Mouse (Mus musculus): ENCODE measurements around the gene Luc7l2. TPM values are rescaled to one million over a fixed set of nuclear protein-coding genes. Genes with fewer than 3 reads are reported as not detected.
A peak's percentile ranks its signal among the peaks of the same experiment; 100 is the strongest.

Luc7l2 gene
- polyA plus RNA-seq, 1 experiment from 2014 or later: 46.2 TPM

DNA sequence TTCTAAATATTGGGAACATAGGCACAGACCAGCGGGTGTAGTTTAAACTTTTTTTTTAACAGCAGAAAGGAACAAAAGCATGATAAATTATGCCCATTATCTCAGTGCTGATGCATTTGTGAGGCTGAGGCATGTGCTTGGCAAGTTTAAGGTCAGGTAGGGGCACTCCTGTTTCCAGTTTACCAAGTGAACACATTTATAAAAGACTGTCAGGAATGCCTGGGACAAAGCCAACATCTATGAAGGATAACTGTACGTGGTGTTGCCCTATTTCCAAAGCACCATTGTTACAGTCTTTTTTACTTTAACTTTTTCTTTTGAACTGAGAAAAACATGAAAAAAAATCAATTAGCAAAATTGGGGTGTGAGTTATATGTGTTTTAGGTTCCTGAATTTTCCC lies 58.8 kb downstream of the Luc7l2 start:
- WGBS: 83% methylated on average over 2 of the region's 2 CpGs
- H3K36me3 ChIP-seq (ENCODE audit: control insufficient read depth, insufficient read depth, low read length): peaks cover 15% of the 10 kb centered on the region; the same call in 1 of the 2 replicates

DNA sequence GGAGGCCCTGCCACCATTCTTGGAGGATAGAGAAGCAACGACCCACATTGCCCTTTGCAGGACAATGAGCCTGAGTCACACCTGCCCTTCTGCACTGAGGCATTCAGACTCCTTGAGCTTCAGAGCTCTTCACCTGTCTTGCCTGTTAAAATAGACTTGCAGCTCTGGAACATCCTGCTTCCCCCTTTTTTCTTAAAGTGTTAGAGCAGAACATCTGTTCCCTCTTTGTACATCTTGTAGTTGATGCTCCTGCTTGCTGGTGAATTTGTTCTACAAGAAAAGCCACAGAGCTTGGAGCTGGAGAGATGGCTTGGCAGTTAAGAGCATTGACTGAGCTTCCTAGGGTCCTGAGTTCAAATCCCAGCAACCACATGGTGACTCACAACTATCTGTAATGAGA lies 71.3 kb downstream of the Luc7l2 start:
- Histone ChIP-seq H3K36me3 (ENCODE audit: control insufficient read depth, insufficient read depth, low read length) (peaks cover 16% of the 10 kb centered on the region), H3K27ac (ENCODE audit: low read depth, low read length) (0 out of 2 replicates have a peak overlapping the region, but pooled peaks have one; percentile 13)
- WGBS: 74% methylated on average over 1 of the region's 1 CpGs

More for the DNA sequence above, 58.8 kb downstream of the Luc7l2 start:
- Histone ChIP-seq H3K4me2 (no peak overlapping the region), H3K27me3 (replicated peaks; ENCODE audit: control insufficient read depth, insufficient read depth, low read length) (no peaks in the 10 kb centered on the region), H3K9me3 (ENCODE audit: control insufficient read depth, low read length) (no peaks in the 10 kb centered on the region), H3K4me1 (replicated peaks; ENCODE audit: control insufficient read depth, insufficient read depth, low read length) (no peaks in the 10 kb centered on the region), H3K4me3 (ENCODE audit: low read depth, low read length) (no peak overlapping the region), H3K9ac (ENCODE audit: low read depth, low read length) (no peak overlapping the region), H3K27ac (ENCODE audit: low read depth, low read length) (no peak overlapping the region)
- DNase-seq (ENCODE audit: low spot score) (no peak), ATAC-seq (replicated peaks; ENCODE audit: low FRiP score) (no peak)

DNA sequence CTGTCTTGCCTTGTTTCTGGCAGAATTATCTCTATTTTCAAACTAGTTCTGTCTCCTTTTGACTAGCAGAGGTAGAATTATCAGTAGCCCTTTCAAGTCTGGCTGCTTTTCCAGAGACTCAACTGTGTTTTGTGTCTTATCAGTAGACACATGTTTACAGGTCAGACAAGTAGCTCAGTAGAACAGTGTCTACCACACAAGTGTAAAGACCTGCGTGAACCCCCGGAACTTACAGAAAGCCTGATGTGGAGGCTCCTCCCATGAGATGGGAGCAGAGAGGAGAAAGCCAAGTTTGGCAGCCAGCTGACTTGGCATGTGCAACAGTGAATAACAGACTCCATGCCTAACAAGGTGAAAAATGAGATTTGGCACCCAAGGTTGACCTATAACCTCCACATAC lies 72.3 kb downstream of the Luc7l2 start:
- ATAC-seq (replicated peaks; ENCODE audit: low FRiP score) (peak; percentile 90), DNase-seq (ENCODE audit: low spot score) (no peak)
- no peaks in the 10 kb centered on the region for H3K9me3 ChIP-seq (ENCODE audit: control insufficient read depth, low read length)
- no peaks in the 10 kb centered on the region for H3K27me3 ChIP-seq (replicated peaks; ENCODE audit: control insufficient read depth, insufficient read depth, low read length)
- H3K9ac ChIP-seq (ENCODE audit: low read depth, low read length): no peak overlapping the region
- H3K4me1 ChIP-seq (replicated peaks; ENCODE audit: control insufficient read depth, insufficient read depth, low read length): peaks cover 6% of the 10 kb centered on the region
- no peak overlapping the region for H3K4me2 ChIP-seq
- peaks cover 8% of the 10 kb centered on the region; the same call in 1 of the 2 replicates for H3K36me3 ChIP-seq (ENCODE audit: control insufficient read depth, insufficient read depth, low read length)
- peak overlapping the region; percentile 58; the same call in 1 of the 2 replicates for H3K27ac ChIP-seq (ENCODE audit: low read depth, low read length)
- 32% methylated on average over 2 of the region's 2 CpGs for WGBS
- H3K4me3 ChIP-seq (ENCODE audit: low read depth, low read length): no peak overlapping the region

More for the DNA sequence above, 71.3 kb downstream of the Luc7l2 start:
- H3K9ac ChIP-seq (ENCODE audit: low read depth, low read length): no peak overlapping the region
- no peak overlapping the region for H3K4me2 ChIP-seq
- no peak overlapping the region for H3K4me3 ChIP-seq (ENCODE audit: low read depth, low read length)
- H3K27me3 ChIP-seq (replicated peaks; ENCODE audit: control insufficient read depth, insufficient read depth, low read length): no peaks in the 10 kb centered on the region
- H3K4me1 ChIP-seq (replicated peaks; ENCODE audit: control insufficient read depth, insufficient read depth, low read length): peaks cover 6% of the 10 kb centered on the region
- DNase-seq (ENCODE audit: low spot score) (no peak), ATAC-seq (replicated peaks; ENCODE audit: low FRiP score) (no peak)
- H3K9me3 ChIP-seq (ENCODE audit: control insufficient read depth, low read length): no peaks in the 10 kb centered on the region

DNA sequence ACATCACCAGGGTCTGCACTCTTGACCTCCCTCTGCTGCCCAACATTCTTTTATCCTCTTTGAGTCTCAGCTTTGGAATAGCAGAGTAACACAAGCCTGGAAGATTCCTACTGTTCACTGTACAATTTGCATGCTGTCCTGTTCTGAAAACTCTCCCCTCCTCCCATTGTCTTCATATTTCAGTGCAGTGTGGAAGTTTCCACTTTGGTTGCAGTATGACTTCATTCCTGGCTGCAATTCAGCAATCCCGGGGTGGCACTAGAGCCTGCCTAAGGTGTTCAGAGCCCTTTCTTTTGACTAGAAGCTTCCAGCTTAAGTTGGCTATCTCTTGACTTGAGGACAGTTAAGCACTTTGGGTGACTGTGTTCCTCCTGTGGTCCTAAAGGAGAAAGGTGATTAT lies 73.3 kb downstream of the Luc7l2 start:
- Histone ChIP-seq H3K9ac (ENCODE audit: low read depth, low read length) (no peak overlapping the region), H3K4me2 (no peak overlapping the region), H3K27ac (ENCODE audit: low read depth, low read length) (no peak overlapping the region), H3K9me3 (ENCODE audit: control insufficient read depth, low read length) (no peaks in the 10 kb centered on the region), H3K4me1 (replicated peaks; ENCODE audit: control insufficient read depth, insufficient read depth, low read length) (peaks cover 6% of the 10 kb centered on the region), H3K36me3 (ENCODE audit: control insufficient read depth, insufficient read depth, low read length) (peaks cover 5% of the 10 kb centered on the region; the same call in 1 of the 2 replicates), H3K27me3 (replicated peaks; ENCODE audit: control insufficient read depth, insufficient read depth, low read length) (no peaks in the 10 kb centered on the region), H3K4me3 (ENCODE audit: low read depth, low read length) (no peak overlapping the region)
- DNase-seq (ENCODE audit: low spot score): peak; percentile 22
- ATAC-seq (replicated peaks; ENCODE audit: low FRiP score): no peak
- WGBS: 85% methylated on average over 1 of the region's 1 CpGs

DNA sequence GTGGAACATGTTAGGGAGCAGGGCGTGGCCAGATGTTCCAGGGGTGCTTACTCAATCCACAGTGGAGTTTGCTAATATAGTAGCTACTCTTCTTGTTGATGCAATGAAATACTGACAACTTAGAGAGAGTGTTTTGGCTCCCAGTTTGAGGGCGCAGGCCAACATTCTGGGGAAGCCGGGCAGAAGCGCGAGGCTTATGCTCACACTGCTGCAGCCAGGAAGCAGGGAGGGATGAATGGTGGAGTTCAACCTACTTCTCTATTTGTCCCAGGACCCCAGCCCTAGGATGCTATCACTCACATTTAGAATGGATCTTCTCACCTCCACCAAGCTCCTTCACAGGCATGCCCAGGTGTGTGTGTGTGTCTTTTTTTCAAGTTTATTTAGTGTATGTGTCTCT lies 75.0 kb downstream of the Luc7l2 start:
- WGBS: 92% methylated on average over 5 of the region's 5 CpGs
- ATAC-seq (replicated peaks; ENCODE audit: low FRiP score) (no peak), DNase-seq (ENCODE audit: low spot score) (peak; percentile 27)

DNA sequence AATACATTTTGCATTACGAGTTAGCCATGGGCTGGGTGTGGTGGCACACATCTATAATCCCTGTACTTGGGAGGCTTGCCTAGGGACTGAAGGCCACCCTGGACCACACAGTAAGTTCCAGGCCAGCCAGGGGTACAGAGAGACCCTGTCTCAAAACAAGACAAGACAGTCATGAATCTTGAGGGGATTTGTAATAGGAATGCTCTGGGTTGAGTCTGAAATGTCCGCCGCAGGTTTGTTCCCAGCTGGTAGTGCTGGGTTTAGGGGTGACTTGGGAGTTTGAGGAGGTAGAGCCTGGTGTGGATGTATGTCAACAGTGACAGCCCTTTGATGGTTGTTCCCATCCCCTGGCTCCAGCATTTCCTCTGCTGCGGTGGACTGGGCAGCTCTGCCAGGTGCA lies 75.9 kb downstream of the Luc7l2 start:
- H3K4me1 ChIP-seq (replicated peaks; ENCODE audit: control insufficient read depth, insufficient read depth, low read length): peaks cover 6% of the 10 kb centered on the region
- H3K27ac ChIP-seq (ENCODE audit: low read depth, low read length): no peak overlapping the region
- H3K27me3 ChIP-seq (replicated peaks; ENCODE audit: control insufficient read depth, insufficient read depth, low read length): no peaks in the 10 kb centered on the region
- H3K9me3 ChIP-seq (ENCODE audit: control insufficient read depth, low read length): no peaks in the 10 kb centered on the region
- H3K4me2 ChIP-seq: no peak overlapping the region
- ATAC-seq (replicated peaks; ENCODE audit: low FRiP score): no peak
- peak; percentile 28 for DNase-seq (ENCODE audit: low spot score)
- no peak overlapping the region for H3K9ac ChIP-seq (ENCODE audit: low read depth, low read length)
- no peak overlapping the region for H3K4me3 ChIP-seq (ENCODE audit: low read depth, low read length)
- H3K36me3 ChIP-seq (ENCODE audit: control insufficient read depth, insufficient read depth, low read length): no peaks in the 10 kb centered on the region
- 90% methylated on average over 4 of the region's 4 CpGs for WGBS

More for the DNA sequence above, 75.0 kb downstream of the Luc7l2 start:
- H3K36me3 ChIP-seq (ENCODE audit: control insufficient read depth, insufficient read depth, low read length): no peaks in the 10 kb centered on the region
- H3K4me2 ChIP-seq: no peak overlapping the region
- H3K27ac ChIP-seq (ENCODE audit: low read depth, low read length): no peak overlapping the region
- H3K4me3 ChIP-seq (ENCODE audit: low read depth, low read length): no peak overlapping the region
- H3K4me1 ChIP-seq (replicated peaks; ENCODE audit: control insufficient read depth, insufficient read depth, low read length): peaks cover 6% of the 10 kb centered on the region
- H3K9ac ChIP-seq (ENCODE audit: low read depth, low read length): no peak overlapping the region
- H3K27me3 ChIP-seq (replicated peaks; ENCODE audit: control insufficient read depth, insufficient read depth, low read length): no peaks in the 10 kb centered on the region
- H3K9me3 ChIP-seq (ENCODE audit: control insufficient read depth, low read length): no peaks in the 10 kb centered on the region

DNA sequence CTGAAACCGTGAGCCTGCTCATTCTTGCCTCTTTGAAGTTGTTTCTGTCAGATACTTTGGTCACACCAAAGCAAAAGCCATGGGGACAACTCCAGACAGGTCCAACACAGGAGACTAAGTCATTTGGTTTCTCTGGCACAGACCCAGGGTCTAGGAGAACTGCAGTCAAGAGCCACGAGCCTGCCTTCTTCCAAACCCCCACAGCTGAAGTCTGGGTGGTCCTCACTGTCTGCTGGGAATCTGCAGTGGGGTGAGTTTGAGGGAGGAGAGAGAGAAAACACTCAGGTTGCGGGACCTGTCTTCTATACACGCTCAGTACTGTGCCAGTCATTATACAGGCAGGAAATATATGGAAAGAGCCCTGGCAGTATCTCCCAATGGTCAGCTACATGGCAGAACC lies 76.4 kb downstream of the Luc7l2 start:
- DNase-seq (ENCODE audit: low spot score) (no peak), ATAC-seq (replicated peaks; ENCODE audit: low FRiP score) (no peak)
- Histone ChIP-seq H3K4me1 (replicated peaks; ENCODE audit: control insufficient read depth, insufficient read depth, low read length) (peaks cover 4% of the 10 kb centered on the region), H3K4me3 (ENCODE audit: low read depth, low read length) (no peak overlapping the region), H3K9ac (ENCODE audit: low read depth, low read length) (no peak overlapping the region), H3K4me2 (no peak overlapping the region), H3K27me3 (replicated peaks; ENCODE audit: control insufficient read depth, insufficient read depth, low read length) (no peaks in the 10 kb centered on the region), H3K36me3 (ENCODE audit: control insufficient read depth, insufficient read depth, low read length) (no peaks in the 10 kb centered on the region), H3K9me3 (ENCODE audit: control insufficient read depth, low read length) (no peaks in the 10 kb centered on the region), H3K27ac (ENCODE audit: low read depth, low read length) (no peak overlapping the region)
- 84% methylated on average over 4 of the region's 4 CpGs for WGBS

DNA sequence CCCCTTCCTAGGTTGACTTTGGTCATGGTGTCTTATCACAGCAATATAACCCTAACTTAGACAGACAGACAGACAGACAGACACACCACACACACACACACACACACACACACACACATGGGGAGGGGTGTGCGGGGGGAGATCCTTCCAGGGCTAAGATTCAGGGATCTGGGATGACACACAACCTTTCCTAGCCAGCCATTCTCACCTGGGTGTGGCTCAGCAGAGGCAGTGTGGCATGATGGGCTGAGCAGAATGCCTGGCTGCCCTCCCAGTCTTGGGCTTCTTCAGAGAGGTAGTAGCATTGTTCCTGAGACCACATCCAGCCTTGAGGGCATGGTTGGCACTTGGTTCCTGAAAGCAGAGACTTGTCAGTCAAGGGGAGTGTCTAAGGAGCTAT lies 78.4 kb downstream of the Luc7l2 start:
- DNase-seq (ENCODE audit: low spot score) (peak; percentile 18), ATAC-seq (replicated peaks; ENCODE audit: low FRiP score) (no peak)
- H3K27ac ChIP-seq (ENCODE audit: low read depth, low read length): no peak overlapping the region
- WGBS: 80% methylated on average over 1 of the region's 1 CpGs
- H3K9ac ChIP-seq (ENCODE audit: low read depth, low read length): no peak overlapping the region
- H3K4me2 ChIP-seq: no peak overlapping the region
- H3K4me1 ChIP-seq (replicated peaks; ENCODE audit: control insufficient read depth, insufficient read depth, low read length): no peaks in the 10 kb centered on the region
- H3K9me3 ChIP-seq (ENCODE audit: control insufficient read depth, low read length): no peaks in the 10 kb centered on the region
- no peaks in the 10 kb centered on the region for H3K36me3 ChIP-seq (ENCODE audit: control insufficient read depth, insufficient read depth, low read length)
- H3K4me3 ChIP-seq (ENCODE audit: low read depth, low read length): no peak overlapping the region
- H3K27me3 ChIP-seq (replicated peaks; ENCODE audit: control insufficient read depth, insufficient read depth, low read length): peaks cover 12% of the 10 kb centered on the region

DNA sequence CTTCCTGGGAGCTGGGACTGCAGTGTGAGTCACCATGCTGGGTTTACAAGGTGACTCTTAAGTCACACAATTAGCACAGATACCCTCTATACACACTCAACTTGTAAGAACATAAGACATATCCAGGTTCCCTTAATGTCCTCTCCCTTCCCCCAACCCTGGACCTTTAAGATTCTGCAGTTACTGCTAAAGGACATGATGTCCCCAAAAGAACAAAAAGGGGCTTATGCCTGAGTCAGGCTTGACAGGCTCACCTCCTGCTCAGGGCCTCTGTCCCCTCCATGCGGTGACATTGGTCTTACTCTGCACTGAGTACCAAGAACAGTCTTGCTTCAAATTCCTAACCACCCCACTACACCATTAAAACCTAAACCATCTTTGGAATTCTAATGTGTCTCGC lies 81.7 kb downstream of the Luc7l2 start:
- Histone ChIP-seq H3K27me3 (replicated peaks; ENCODE audit: control insufficient read depth, insufficient read depth, low read length) (peaks cover 44% of the 10 kb centered on the region), H3K36me3 (ENCODE audit: control insufficient read depth, insufficient read depth, low read length) (no peaks in the 10 kb centered on the region), H3K9ac (ENCODE audit: low read depth, low read length) (no peak overlapping the region), H3K9me3 (ENCODE audit: control insufficient read depth, low read length) (no peaks in the 10 kb centered on the region), H3K4me3 (ENCODE audit: low read depth, low read length) (no peak overlapping the region), H3K27ac (ENCODE audit: low read depth, low read length) (no peak overlapping the region), H3K4me1 (replicated peaks; ENCODE audit: control insufficient read depth, insufficient read depth, low read length) (peaks cover 13% of the 10 kb centered on the region), H3K4me2 (no peak overlapping the region)
- ATAC-seq (replicated peaks; ENCODE audit: low FRiP score): no peak
- no peak for DNase-seq (ENCODE audit: low spot score)
- WGBS: 82% methylated on average over 2 of the region's 2 CpGs
